Mouse (Mus musculus): Measurements from ENCODE around the gene Pgls. TPM values are rescaled to one million over a fixed set of nuclear protein-coding genes. Genes with fewer than 3 reads are reported as not detected.

The Pgls gene
- total RNA-seq, 2 experiments from 2014 or later: 59.0 to 61.6 TPM

GRCm38 (mm10) chr8:71633981-71634667, 42.1 kb downstream of the Pgls start:
- DNase-seq (ENCODE audit: low spot score in 2 of 2): no peak

- DNase-seq (ENCODE audit: low spot score in 2 of 2): no peak
Measured at GRCm38 (mm10) chr8:71637149-71638095, 45.4 kb downstream of the Pgls start.

GRCm38 (mm10) chr8:71638321-71638720, 46.3 kb downstream of the Pgls start:
- no peak for DNase-seq (ENCODE audit: low spot score in 2 of 2)

GRCm38 (mm10) chr8:71639318-71639717, 47.3 kb downstream of the Pgls start:
- DNase-seq (ENCODE audit: low spot score in 2 of 2): no peak

GRCm38 (mm10) chr8:71645510-71645909, 53.5 kb downstream of the Pgls start:
- no peak for DNase-seq (ENCODE audit: low spot score in 2 of 2)

Small RNA genes lying within 50 kb of the gene (microRNA-seq; reads per million reads assigned to microRNA genes)
- 22.9 to 29.2 reads per million in 2 experiments for gene Mir6769b

Other genes starting within 250 kb of the Pgls start
- gene Use1, start 225.3 kb upstream of the Pgls start, total RNA-seq (2021): 10 to 100 TPM; 84.9 to 96.2 TPM
- 10 to 100 TPM; 16.0 to 18.1 TPM for gene Ocel1, start 220.9 kb upstream of the Pgls start, total RNA-seq (2021)
- gene Nr2f6, start 210.2 kb upstream of the Pgls start, total RNA-seq (2021): 10 to 100 TPM; 33.9 to 36.7 TPM
- 1 to 10 TPM; 5.1 to 5.2 TPM for gene Ushbp1, start 196.4 kb upstream of the Pgls start, total RNA-seq (2021)
- 10 to 100 TPM; 89.1 to 96.7 TPM for gene Babam1, start 195.3 kb upstream of the Pgls start, total RNA-seq (2021)
- gene Ankle1, start 186.2 kb upstream of the Pgls start, total RNA-seq (2021): 1 to 10 TPM in 1 of 2 experiments, under 1 TPM in 1; 0.60 to 1.7 TPM
- gene Abhd8, start 128.5 kb upstream of the Pgls start, total RNA-seq (2021): 100 to 1,000 TPM; 179 to 181 TPM
- 10 to 100 TPM; 52.6 to 62.7 TPM for gene Mrpl34, start 127.2 kb upstream of the Pgls start, total RNA-seq (2021)
- gene Dda1, start 123.0 kb upstream of the Pgls start, total RNA-seq (2021): 100 to 1,000 TPM; 104 to 110 TPM
- gene Ano8, start 106.2 kb upstream of the Pgls start, total RNA-seq (2021): 10 to 100 TPM; 60.1 to 62.4 TPM
- gene Gtpbp3, start 104.1 kb upstream of the Pgls start, total RNA-seq (2021): 10 to 100 TPM; 30.6 to 33.3 TPM
- 1 to 10 TPM; 7.2 to 7.6 TPM for gene Plvap, start 80.4 kb upstream of the Pgls start, total RNA-seq (2021)
- gene Ccdc194, start 66.5 kb upstream of the Pgls start, total RNA-seq (2021): not detected
- 1 to 10 TPM; 3.4 to 5.5 TPM for gene Bst2, start 54.7 kb upstream of the Pgls start, total RNA-seq (2021)
- gene Mvb12a, start 49.3 kb upstream of the Pgls start, total RNA-seq (2021): 10 to 100 TPM; 33.8 to 36.2 TPM
- under 1 TPM in 1 of 2 experiments, not detected in 1; 0.35 TPM for gene Tmem221, start 33.3 kb upstream of the Pgls start, total RNA-seq (2021)
- under 1 TPM; 0.12 to 0.21 TPM for gene Nxnl1, start 25.6 kb upstream of the Pgls start, total RNA-seq (2021)
- gene Slc27a1, start 23.3 kb upstream of the Pgls start, total RNA-seq (2021): 100 to 1,000 TPM in 1 of 2 experiments, 10 to 100 TPM in 1; 90.9 to 101 TPM
- gene Fam129c, start 5.5 kb downstream of the Pgls start, total RNA-seq (2021): 1 to 10 TPM; 2.6 to 2.7 TPM
- gene Colgalt1, start 18.8 kb downstream of the Pgls start, total RNA-seq (2021): 10 to 100 TPM; 58.4 to 62.9 TPM
- 100 to 1,000 TPM; 268 to 281 TPM for gene Unc13a, start 79.6 kb downstream of the Pgls start, total RNA-seq (2021)
- gene Jak3, start 84.1 kb downstream of the Pgls start, total RNA-seq (2021): 1 to 10 TPM; 7.1 to 7.7 TPM
- gene Insl3, start 97.0 kb downstream of the Pgls start, total RNA-seq (2021): 1 to 10 TPM; 2.6 to 3.0 TPM
- gene B3gnt3, start 109.6 kb downstream of the Pgls start, total RNA-seq (2021): under 1 TPM; 0.23 to 0.48 TPM
- 10 to 100 TPM; 83.1 to 86.4 TPM for gene Fcho1, start 133.5 kb downstream of the Pgls start, total RNA-seq (2021)

Measured in layer of hippocampus, postnatal 14 days (tissue).